Mouse (Mus musculus) embryonic fibroblast, embryonic 13.5 days (primary cell): ENCODE measurements around the gene Gnl3l.

Experiments
- CTCF ChIP-seq: IDR thresholded peaks from 2 replicates; pipeline ENCODE4 v1.5.1; 2011; ENCODE audit warnings: mild to moderate bottlenecking, control low read depth, low read length, moderate library complexity, borderline replicate concordance; ENCODE audit not compliant: insufficient read depth
- POLR2A ChIP-seq: IDR thresholded peaks from 2 replicates; pipeline ENCODE4 v1.6.1; 2011; ENCODE audit warnings: low read depth, mild to moderate bottlenecking, control low read depth, low read length, moderate library complexity

DNA sequence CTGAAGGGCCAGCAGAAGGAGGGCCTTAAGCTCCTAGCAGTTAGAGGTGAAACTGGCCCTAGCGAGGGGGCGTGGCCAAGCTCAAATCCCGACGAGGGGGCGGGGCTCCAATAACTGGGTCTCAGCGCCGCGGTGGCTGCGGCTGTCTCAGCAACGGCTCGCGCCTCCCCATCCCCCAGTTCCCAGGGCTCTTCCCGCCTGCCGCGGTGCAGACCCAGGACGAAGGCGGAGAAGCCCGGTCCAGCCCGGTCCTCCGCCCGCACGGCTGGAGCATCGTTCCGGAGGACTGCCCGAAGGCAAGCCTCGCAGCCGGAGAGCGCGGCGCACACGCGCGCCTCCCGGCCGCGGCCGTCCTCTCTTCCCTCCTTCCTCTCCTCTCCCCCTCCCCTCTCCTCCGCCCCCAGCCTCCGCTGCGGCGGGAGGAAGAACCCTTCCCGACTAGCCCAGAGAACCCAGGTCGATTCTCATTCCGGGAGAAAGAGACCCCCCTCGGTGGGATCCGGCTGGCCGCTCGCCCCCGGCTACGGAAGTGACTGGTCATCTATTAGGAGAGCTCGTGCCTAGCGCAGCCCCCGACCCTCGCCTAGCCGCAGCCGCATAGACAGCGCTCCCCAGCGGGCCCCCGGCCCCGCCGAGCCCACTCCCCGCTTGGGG, 29.8 kb upstream of the Gnl3l start:
- TF ChIP-seq CTCF, result no peak
- TF ChIP-seq POLR2A, result peak; percentile 59; the same call in 1 of the 2 replicates
